Mouse (Mus musculus) G1E (cell line): ENCODE measurements at regions not wholly inside any gene's neighbourhood (a gene's known extent, or its start where the extent isn't known, plus 50 kb on each side); places are given as distances from the start of the nearest gene placed in this dataset.

ENCODE experiments used
- CTCF ChIP-seq: IDR thresholded peaks from 2 replicates; pipeline ENCODE4 v1.5.1; 2012; ENCODE audit warnings: low read depth, low read length, inconsistent platforms, mixed read lengths
- GATA1 ChIP-seq: IDR thresholded peaks from 2 replicates; pipeline ENCODE4 v1.6.1; 2012; ENCODE audit warnings: borderline replicate concordance, low read length, inconsistent platforms, mixed read lengths

DNA sequence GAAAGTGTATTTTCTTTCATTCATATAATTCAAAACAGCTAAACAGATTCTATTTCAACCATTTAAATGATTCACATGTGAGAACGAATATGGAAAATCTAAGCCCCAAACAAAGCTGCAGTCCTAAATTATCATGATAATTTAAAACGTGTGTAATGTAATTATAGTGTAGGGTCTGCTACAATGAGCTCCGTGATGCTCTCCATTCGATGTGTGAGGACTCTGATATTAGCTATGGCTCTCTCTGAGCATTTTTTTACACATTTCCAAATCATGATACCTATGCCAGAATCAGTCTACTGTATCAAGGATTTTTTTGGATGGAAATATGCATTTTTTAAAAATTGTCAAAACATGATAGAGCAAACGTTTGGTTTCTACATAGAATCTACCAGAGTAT, 785.8 kb upstream of the Pou3f3 start:
- TF ChIP-seq CTCF, result no peak
- TF ChIP-seq GATA1, result no peak
